Mouse (Mus musculus) CD4-positive helper T cell, adult 2 months (primary cell): Measurements from ENCODE around the gene Phospho1.

Experiments used
- DNase-seq: peaks from one replicate; pipeline ENCODE4 v3.0.0-alpha.2; 2012; ENCODE audit warnings: low read depth, missing footprints, low spot score

Phospho1 gene

DNA sequence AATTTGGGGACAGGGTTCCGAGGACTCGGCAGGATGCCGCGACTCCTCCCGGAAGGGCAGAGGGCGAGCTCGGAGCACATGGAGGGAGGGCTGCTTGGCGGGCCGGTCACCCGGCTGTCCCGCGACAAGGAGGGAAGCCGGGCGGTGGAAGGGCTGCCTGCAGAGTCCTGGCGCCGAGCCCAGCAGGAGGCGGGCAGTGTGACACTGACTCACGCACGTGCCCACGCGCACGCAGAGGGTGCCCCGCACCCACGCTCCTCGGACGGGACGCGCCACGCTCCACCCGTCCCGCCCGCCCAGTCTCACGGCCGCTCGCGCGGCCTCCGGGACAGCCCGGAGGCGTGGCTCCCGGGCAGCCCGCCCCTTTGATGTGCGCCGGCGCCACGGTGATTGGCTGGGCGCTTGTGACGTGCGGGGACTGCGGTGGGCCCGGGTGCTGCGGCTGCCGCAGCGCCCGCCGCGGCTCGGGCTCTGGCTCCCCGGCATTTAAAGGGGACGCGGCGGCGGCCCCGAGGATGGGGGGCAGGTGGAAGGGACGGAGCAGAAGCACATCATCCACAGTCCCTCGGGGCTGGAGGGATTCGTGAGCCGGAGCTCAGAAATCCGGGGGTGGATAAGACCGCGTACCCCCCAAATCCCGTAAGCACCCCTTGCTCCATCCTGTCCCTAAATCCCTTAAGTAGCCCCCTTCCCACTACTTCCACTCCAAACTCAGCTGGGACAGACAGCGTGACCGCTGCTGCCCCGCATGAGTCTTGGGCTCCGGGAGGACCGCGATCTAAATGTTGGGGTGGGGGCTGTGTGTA, at the start of gene Phospho1:
Gene Phospho1 (plus strand): TSS at position 429 of the 806 bp plus-strand sequence.
- peak; percentile 94 for DNase-seq

- DNase-seq = peak; percentile 25
Measured at GRCm38 (mm10) chr11:95777323-95778297, 46.7 kb upstream of the Phospho1 start.

DNA sequence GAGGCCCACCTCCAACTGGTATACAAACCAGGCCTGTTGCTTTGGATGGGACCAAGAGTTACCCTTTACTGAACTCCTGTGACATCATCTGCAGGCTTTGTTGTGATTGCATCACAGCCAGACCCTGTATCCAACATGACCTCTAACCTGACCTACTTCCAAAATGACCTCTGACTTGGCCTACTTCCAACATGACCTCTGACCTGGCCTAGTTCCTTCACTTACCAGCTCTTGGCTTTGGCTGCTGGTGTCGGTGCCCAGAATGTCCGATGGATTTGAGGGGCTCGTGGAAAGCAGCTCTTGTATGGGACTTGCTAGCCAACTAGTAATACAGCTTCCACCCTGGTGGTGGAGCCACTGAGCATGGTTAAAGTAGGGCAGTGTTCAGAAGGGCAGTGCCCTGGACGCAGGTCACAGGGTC, 45.5 kb upstream of the Phospho1 start:
- DNase-seq = no peak

- no peak for DNase-seq
Measured at GRCm38 (mm10) chr11:95779366-95779765, 44.9 kb upstream of the Phospho1 start.

DNA sequence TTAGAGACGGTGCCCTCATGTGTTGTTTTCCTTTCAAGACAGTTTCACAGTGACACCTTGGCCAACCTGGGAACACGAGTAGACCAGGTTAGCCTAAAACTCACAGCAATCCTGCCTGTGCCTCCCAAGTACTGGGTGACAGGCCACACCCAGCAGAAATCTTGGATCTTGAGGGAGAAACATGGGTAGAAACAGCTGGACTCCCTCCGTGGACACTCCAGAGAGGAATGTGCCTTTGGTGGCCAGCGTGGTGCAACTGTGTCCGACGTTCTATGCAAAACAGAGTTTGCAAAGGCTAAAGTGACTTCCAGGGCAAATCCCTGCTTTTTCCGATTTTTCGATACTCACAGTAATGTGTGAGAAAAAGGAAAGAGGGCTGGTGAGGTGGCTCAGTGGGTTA, 43.8 kb upstream of the Phospho1 start:
- no peak for DNase-seq

- no peak for DNase-seq
Measured at GRCm38 (mm10) chr11:95781557-95781956, 42.7 kb upstream of the Phospho1 start.

GRCm38 (mm10) chr11:95783457-95783856, 40.8 kb upstream of the Phospho1 start:
- DNase-seq = no peak

- no peak for DNase-seq
Measured at GRCm38 (mm10) chr11:95783958-95784357, 40.3 kb upstream of the Phospho1 start.

DNA sequence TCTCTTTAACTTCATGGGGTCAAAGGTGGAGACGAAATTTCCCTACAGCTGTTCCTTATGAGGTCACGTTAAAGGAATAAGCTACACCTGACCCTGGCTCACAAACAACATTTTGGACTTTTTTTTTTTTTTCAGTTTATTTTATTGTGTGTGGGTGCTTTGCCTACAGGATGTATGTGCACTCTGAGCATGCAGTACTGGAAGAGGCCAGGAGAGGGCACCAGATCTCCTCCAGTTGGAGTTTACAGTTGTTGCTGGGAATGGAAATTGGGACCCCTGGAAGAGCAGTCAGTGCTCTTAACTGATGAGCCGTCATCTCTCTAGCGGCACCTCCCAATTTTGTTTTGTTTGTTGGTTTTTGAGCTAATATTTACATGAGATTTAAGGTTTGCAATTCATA, 38.6 kb upstream of the Phospho1 start:
- DNase-seq = no peak

- DNase-seq = no peak
Measured at GRCm38 (mm10) chr11:95786511-95786910, 37.8 kb upstream of the Phospho1 start.

DNA sequence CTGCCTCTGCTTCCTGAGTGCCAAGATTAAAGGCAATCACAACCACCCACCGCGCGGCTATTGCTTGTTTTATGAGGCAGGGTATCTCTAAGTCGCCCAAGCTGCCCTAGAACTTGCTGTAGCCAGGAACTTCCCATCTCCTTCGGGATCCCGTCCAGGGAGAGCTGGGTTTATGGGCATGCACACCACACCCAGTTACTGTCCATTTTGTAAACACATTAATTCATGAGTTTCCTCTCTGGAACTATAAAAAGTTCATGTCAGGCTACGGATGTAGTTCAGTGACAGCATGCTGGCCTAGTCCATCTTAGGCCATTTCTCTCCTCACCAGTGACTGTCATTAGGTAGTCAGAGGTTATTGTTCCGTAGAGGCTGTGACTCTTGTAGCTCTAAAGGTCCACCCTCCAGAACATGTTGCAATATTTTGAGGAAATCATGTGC, 34.8 kb upstream of the Phospho1 start:
- DNase-seq = no peak

DNA sequence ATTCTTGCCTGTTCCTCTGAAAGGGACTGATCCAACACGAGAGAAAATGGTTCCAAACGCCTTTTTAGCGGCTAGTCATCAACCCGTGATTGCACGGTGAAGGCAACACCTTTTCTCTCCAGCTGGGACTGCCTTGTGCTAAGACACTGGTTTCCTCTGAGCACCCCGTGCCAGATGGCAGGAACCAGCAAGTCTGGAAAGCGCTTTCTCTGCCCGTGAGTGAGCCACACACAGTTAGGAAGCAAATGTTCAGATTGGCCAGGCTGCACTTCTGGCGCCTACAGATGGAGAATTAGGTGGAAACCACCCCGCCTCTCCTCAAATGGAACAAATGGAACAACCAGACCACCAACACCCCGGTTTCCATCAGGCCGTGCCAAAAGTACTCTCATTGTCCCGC, 32.5 kb upstream of the Phospho1 start:
- no peak for DNase-seq

DNA sequence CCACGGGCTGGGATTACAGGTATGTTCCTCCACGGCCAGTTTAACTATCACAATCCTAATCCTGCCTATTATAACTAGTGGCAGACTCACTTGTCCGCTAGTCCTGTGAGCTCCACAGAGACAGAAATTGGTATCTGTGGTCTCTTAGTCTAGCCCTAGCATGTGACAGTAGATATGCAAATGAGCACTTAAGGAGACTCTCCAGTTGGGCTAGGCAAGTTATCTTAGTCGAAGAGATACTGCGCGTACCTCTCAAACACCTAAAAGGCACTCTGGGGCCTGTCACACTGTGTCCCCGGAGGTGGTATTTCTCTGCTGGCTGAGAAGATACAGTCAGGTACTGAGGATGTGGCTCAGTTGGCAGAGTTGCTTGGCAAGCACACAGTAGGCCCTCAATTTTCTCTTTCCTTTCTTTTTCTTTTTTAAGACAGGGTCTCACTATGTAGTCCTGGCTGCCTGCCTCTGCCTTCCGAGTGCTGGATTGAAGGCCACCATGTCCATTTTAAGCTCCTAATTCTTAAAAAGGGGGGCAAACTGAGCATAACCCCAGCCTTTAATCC, 31.3 kb upstream of the Phospho1 start:
- no peak for DNase-seq

- DNase-seq = no peak
Measured at GRCm38 (mm10) chr11:95794201-95794600, 30.1 kb upstream of the Phospho1 start.

GRCm38 (mm10) chr11:95795582-95795981, 28.7 kb upstream of the Phospho1 start:
- DNase-seq = no peak

DNA sequence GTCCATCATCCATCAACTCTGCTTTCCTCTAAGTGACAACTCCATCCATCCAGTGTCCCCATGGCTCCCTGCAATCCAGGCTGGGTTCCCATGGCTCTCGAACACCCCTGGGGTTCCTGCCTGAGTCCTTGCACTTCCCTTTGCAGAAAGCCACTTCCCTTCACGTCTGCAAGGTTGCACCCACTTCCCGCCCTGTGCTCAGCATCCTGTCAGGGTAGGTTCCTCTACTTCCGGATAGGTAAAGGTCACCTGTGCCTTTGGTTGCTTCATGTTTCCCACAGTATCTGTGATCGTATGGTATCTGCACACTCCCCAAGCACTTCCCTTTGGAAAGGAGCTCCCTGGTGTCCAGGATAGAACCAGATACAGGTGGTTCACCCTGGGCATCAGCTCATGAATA, 19.3 kb upstream of the Phospho1 start:
- DNase-seq = peak; percentile 53

GRCm38 (mm10) chr11:95805527-95805926, 18.8 kb upstream of the Phospho1 start:
- no peak for DNase-seq

DNA sequence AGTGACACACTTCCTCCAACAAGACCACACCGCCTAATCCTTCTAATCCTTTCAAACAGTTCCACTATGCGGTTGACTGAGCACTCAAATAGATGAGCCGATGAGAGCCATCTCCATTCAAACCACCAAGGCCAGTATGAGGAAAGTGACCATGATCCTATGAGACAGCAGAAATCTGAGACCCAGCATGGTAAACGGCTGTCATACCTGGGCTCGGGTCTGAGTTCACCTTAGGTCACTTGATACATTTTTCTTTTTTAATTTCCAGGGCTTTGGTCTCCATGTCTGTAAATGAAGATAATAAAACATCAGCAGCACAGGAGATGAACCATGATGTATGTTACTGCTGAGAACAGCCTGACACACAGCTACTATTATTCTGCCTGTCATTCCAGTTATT, 16.4 kb upstream of the Phospho1 start:
- DNase-seq = no peak

DNA sequence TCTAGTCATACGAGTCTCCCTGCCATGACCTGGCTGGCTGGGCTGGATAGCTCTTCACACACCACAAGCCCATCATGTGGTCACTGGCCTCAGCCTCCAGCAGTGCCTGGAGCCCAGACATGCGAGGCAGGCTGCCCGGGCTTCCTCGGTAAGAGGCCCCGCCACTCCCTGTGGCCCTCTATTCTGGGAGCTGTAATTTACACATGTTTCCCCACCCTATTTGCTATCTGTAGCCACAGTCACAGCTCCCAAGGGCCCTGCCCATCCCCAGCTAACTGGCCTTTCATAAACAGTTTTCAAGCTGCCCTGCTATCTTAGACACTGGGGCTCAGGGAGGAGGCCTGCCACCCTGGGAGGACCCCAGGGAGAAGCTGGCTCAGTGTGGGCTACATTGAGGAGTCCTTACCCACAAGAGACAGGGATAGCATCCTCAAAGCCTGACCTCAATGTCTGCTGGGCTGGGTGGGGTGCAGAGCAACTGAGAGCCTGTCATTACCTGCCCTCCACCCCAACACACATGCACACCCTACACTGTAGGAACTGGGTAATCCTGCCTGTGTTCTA, 15.8 kb upstream of the Phospho1 start:
- DNase-seq = no peak

GRCm38 (mm10) chr11:95809603-95810002, 14.7 kb upstream of the Phospho1 start:
- DNase-seq = no peak

GRCm38 (mm10) chr11:95810828-95811227, 13.5 kb upstream of the Phospho1 start:
- no peak for DNase-seq

- no peak for DNase-seq
Measured at GRCm38 (mm10) chr11:95811741-95812140, 12.6 kb upstream of the Phospho1 start.
